Mouse (Mus musculus): ENCODE results near the gene Cdk19.

Cdk19 gene

GRCm38 (mm10) chr10:40442076-40442475 lies 102.7 kb downstream of the Cdk19 start:
- DNase-seq (ENCODE audit: low spot score in 2 of 2) = no peak

- no peak for DNase-seq (ENCODE audit: low spot score in 2 of 2)
Measured at GRCm38 (mm10) chr10:40443371-40443770, 104.0 kb downstream of the Cdk19 start.

GRCm38 (mm10) chr10:40443806-40444357 lies 104.5 kb downstream of the Cdk19 start:
- no peak for DNase-seq (ENCODE audit: low spot score in 2 of 2)

- DNase-seq (ENCODE audit: low spot score in 2 of 2) = no peak
Measured at GRCm38 (mm10) chr10:40444586-40444985, 105.2 kb downstream of the Cdk19 start.

GRCm38 (mm10) chr10:40446088-40446604 lies 106.8 kb downstream of the Cdk19 start:
- DNase-seq (ENCODE audit: low spot score in 2 of 2) = no peak

- no peak for DNase-seq (ENCODE audit: low spot score in 2 of 2)
Measured at GRCm38 (mm10) chr10:40446630-40447029, 107.3 kb downstream of the Cdk19 start.

GRCm38 (mm10) chr10:40447295-40447694 lies 107.9 kb downstream of the Cdk19 start:
- no peak for DNase-seq (ENCODE audit: low spot score in 2 of 2)

GRCm38 (mm10) chr10:40447921-40448320 lies 108.6 kb downstream of the Cdk19 start:
- DNase-seq (ENCODE audit: low spot score in 2 of 2) = no peak

- no peak for DNase-seq (ENCODE audit: low spot score in 2 of 2)
Measured at GRCm38 (mm10) chr10:40448444-40448843, 109.1 kb downstream of the Cdk19 start.

- DNase-seq (ENCODE audit: low spot score in 2 of 2) = no peak
Measured at GRCm38 (mm10) chr10:40449571-40449970, 110.2 kb downstream of the Cdk19 start.

- DNase-seq (ENCODE audit: low spot score in 2 of 2) = no peak
Measured at GRCm38 (mm10) chr10:40450171-40450570, 110.8 kb downstream of the Cdk19 start.

GRCm38 (mm10) chr10:40457116-40457515 lies 117.8 kb downstream of the Cdk19 start:
- no peak for DNase-seq (ENCODE audit: low spot score in 2 of 2)

- no peak for DNase-seq (ENCODE audit: low spot score in 2 of 2)
Measured at GRCm38 (mm10) chr10:40459141-40459540, 119.8 kb downstream of the Cdk19 start.

GRCm38 (mm10) chr10:40461362-40461761 lies 122.0 kb downstream of the Cdk19 start:
- DNase-seq (ENCODE audit: low spot score in 2 of 2) = no peak

GRCm38 (mm10) chr10:40462257-40462656 lies 122.9 kb downstream of the Cdk19 start:
- no peak for DNase-seq (ENCODE audit: low spot score in 2 of 2)

- no peak for DNase-seq (ENCODE audit: low spot score in 2 of 2)
Measured at GRCm38 (mm10) chr10:40467174-40467911, 128.0 kb downstream of the Cdk19 start.

GRCm38 (mm10) chr10:40467912-40468254 lies 128.5 kb downstream of the Cdk19 start:
- DNase-seq (ENCODE audit: low spot score in 2 of 2) = no peak

GRCm38 (mm10) chr10:40469145-40469544 lies 129.8 kb downstream of the Cdk19 start:
- DNase-seq (ENCODE audit: low spot score in 2 of 2) = no peak

GRCm38 (mm10) chr10:40476535-40477285 lies 137.3 kb downstream of the Cdk19 start:
- DNase-seq (ENCODE audit: low spot score in 2 of 2) = no peak

GRCm38 (mm10) chr10:40477426-40478075 lies 138.2 kb downstream of the Cdk19 start:
- DNase-seq (ENCODE audit: low spot score in 2 of 2) = no peak

GRCm38 (mm10) chr10:40478626-40479025 lies 139.3 kb downstream of the Cdk19 start:
- no peak for DNase-seq (ENCODE audit: low spot score in 2 of 2)

GRCm38 (mm10) chr10:40479216-40479615 lies 139.9 kb downstream of the Cdk19 start:
- DNase-seq (ENCODE audit: low spot score in 2 of 2) = no peak

Measured in urinary bladder, postnatal 4 days (tissue).